Mouse (Mus musculus): ENCODE data around the gene Bax. TPM values are rescaled to one million over a fixed set of nuclear protein-coding genes. Genes with fewer than 3 reads are reported as not detected.
"Not testable (repeated sequence)": the region's sequence is repeated elsewhere in the genome, so short reads cannot be mapped to it uniquely, and the experiment has no call there.

Bax gene
- total RNA-seq, 2 experiments from 2014 or later: 73.2 to 77.6 TPM

DNA sequence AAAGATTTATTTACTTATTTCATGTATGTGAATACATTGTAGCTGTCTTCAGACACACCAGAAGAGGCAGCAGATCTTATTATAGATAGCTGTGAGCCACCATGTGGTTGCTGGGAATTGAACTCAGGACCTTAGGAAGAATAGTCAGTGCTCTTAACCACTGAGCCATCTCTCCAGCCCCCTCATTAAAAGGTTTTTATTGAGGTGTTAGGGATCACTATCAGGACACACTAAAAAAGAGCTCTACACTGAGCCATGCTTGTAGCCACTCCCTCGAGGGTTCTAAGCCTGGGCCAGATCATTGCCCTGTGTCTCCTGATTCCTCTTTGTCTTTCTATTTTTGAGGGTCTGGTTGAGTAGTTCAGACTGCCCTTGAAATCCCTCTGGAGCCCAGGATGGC is 9.8 kb upstream of the Bax start:
- DNase-seq (ENCODE audit: low spot score in 2 of 2): no peak
- H3K27ac ChIP-seq: no peak overlapping the region
- no peak overlapping the region for H3K4me3 ChIP-seq
- no peak for TF ChIP-seq CTCF (conservative IDR thresholded peaks at IDR 0.05)

GRCm38 (mm10) chr7:45475291-45475969 is 8.7 kb upstream of the Bax start:
- Histone ChIP-seq H3K27ac (peak overlapping the region; percentile 54), H3K4me3 (peak overlapping the region; percentile 53)
- peak in 1 of 2 experiments; percentile 57 for DNase-seq (ENCODE audit: low spot score in 2 of 2)
- TF ChIP-seq CTCF (conservative IDR thresholded peaks at IDR 0.05): no peak

- Histone ChIP-seq H3K27ac (no peak overlapping the region), H3K4me3 (no peak overlapping the region)
- peak; percentile 53 to 76 for DNase-seq (ENCODE audit: low spot score in 2 of 2)
- TF ChIP-seq CTCF (conservative IDR thresholded peaks at IDR 0.05): peak; percentile 98
These were observed 4.2 kb upstream of the Bax start for GRCm38 (mm10) chr7:45470869-45471268.

GRCm38 (mm10) chr7:45467090-45467670 is 482 bp upstream of the Bax start:
- peak overlapping the region; percentile 96 for H3K27ac ChIP-seq
- peak overlapping the region; percentile 75 for H3K4me3 ChIP-seq
- no peak for DNase-seq (ENCODE audit: low spot score in 2 of 2)
- no peak for TF ChIP-seq CTCF (conservative IDR thresholded peaks at IDR 0.05)

GRCm38 (mm10) chr7:45465549-45465948 is 1.1 kb downstream of the Bax start:
- no peak for DNase-seq (ENCODE audit: low spot score in 2 of 2)
- H3K27ac ChIP-seq: peak overlapping the region; percentile 96

GRCm38 (mm10) chr7:45465112-45465511 is 1.6 kb downstream of the Bax start:
- DNase-seq (ENCODE audit: low spot score in 2 of 2): no peak
- TF ChIP-seq CTCF (conservative IDR thresholded peaks at IDR 0.05): no peak
- peak overlapping the region; percentile 96; the same call in 1 of the 2 replicates for H3K27ac ChIP-seq
- peak overlapping the region; percentile 75; the same call in 1 of the 2 replicates for H3K4me3 ChIP-seq

More at GRCm38 (mm10) chr7:45465549-45465948, 1.1 kb downstream of the Bax start:
- peak; percentile 48 for TF ChIP-seq CTCF (conservative IDR thresholded peaks at IDR 0.05)
- peak overlapping the region; percentile 75 for H3K4me3 ChIP-seq

- no peak for DNase-seq (ENCODE audit: low spot score in 2 of 2)
- no peak overlapping the region for H3K4me3 ChIP-seq
- no peak for TF ChIP-seq CTCF (conservative IDR thresholded peaks at IDR 0.05)
- no peak overlapping the region for H3K27ac ChIP-seq
These were observed 2.5 kb downstream of the Bax start for GRCm38 (mm10) chr7:45463987-45464778.

DNA sequence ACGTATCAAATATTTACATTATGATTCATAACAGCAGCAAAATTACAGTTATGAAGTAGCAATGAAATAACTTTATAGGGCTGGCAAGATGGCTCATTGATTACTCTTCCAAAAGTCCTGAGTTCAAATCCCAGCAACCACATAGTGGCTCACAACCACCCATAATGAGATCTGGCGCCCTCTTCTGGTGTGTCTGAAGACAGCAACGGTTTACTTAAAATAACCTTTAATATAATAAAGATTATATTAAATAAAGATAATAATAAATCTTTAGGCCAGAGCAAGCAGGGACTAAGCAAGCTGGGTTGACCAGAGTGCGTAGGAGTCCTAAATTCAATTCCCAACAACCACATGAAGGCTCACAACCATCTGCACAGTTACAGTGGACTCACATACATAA is 3.8 kb downstream of the Bax start:
- DNase-seq (ENCODE audit: low spot score in 2 of 2); H3K27ac ChIP-seq; H3K4me3 ChIP-seq: not testable (repeated sequence)
- peak; percentile 72 for TF ChIP-seq CTCF (conservative IDR thresholded peaks at IDR 0.05)

DNA sequence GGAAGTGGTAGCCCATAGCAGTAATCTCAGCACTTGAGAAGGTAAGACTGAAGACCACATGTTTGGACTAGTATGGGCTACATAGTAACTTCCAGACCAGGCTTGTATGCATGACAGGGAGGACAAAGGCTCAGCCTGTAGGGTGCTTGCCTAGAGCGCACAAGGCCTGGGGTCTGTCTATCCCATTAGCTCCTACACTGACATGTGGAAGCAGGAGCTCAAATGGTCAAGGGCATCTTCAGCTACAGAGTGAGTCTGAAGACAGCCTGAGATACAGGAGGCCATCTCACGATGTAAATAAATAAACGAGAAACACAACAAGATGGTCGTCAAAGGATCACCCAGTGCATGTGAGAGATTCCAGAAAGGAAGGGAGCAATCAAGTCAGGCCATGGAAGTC is 4.4 kb downstream of the Bax start:
- Histone ChIP-seq H3K27ac (no peak overlapping the region), H3K4me3 (no peak overlapping the region)
- TF ChIP-seq CTCF (conservative IDR thresholded peaks at IDR 0.05): no peak
- DNase-seq (ENCODE audit: low spot score in 2 of 2): no peak

DNA sequence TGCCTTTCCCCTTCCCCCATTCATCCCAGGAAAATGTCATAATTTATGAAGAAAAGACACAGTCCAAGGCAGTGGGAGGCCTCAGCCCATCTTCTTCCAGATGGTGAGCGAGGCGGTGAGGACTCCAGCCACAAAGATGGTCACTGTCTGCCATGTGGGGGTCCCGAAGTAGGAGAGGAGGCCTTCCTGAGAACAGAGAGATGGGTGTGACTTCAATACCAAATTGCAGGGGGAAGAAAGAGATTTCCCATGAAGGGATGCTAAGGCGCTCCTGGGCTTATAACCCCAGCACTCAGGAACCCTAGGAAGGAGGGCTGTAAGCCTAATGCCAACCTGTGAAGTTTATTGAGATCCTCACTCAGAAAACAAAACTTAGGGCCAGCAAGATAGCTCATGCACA is 4.9 kb downstream of the Bax start:
- Histone ChIP-seq H3K27ac (no peak overlapping the region), H3K4me3 (no peak overlapping the region)
- no peak for DNase-seq (ENCODE audit: low spot score in 2 of 2)
- no peak for TF ChIP-seq CTCF (conservative IDR thresholded peaks at IDR 0.05)

GRCm38 (mm10) chr7:45461326-45461725 is 5.4 kb downstream of the Bax start:
- no peak overlapping the region for H3K4me3 ChIP-seq
- peak overlapping the region; percentile 94 for H3K27ac ChIP-seq
- DNase-seq (ENCODE audit: low spot score in 2 of 2): no peak
- TF ChIP-seq CTCF (conservative IDR thresholded peaks at IDR 0.05): no peak

GRCm38 (mm10) chr7:45460860-45461314 is 5.8 kb downstream of the Bax start:
- no peak for DNase-seq (ENCODE audit: low spot score in 2 of 2)

DNA sequence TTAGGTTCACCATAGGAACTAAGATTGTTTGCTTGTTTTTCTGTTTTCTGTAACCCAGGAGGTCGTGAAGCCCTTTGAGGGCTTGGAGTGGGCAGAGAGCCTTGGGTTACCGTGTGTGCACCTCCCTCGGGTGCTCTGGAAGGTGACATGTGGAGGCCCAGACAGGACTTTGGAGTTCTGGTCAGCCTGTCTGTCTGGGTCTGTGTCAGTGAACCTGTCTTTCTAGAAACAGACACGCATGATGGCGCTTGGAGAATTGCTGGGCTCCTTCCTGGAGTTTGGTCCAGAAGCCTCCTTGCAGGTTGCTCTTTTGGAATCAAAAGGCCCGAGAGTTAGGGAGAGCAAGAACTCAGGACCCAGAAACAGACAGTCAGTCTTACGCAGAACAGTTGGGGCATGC is 6.3 kb downstream of the Bax start:
- DNase-seq (ENCODE audit: low spot score in 2 of 2): no peak
- H3K4me3 ChIP-seq: peak overlapping the region; percentile 96
- TF ChIP-seq CTCF (conservative IDR thresholded peaks at IDR 0.05): no peak
- H3K27ac ChIP-seq: peak overlapping the region; percentile 94

More at GRCm38 (mm10) chr7:45460860-45461314, 5.8 kb downstream of the Bax start:
- no peak for TF ChIP-seq CTCF (conservative IDR thresholded peaks at IDR 0.05)
- no peak overlapping the region for H3K4me3 ChIP-seq
- H3K27ac ChIP-seq: peak overlapping the region; percentile 94

DNA sequence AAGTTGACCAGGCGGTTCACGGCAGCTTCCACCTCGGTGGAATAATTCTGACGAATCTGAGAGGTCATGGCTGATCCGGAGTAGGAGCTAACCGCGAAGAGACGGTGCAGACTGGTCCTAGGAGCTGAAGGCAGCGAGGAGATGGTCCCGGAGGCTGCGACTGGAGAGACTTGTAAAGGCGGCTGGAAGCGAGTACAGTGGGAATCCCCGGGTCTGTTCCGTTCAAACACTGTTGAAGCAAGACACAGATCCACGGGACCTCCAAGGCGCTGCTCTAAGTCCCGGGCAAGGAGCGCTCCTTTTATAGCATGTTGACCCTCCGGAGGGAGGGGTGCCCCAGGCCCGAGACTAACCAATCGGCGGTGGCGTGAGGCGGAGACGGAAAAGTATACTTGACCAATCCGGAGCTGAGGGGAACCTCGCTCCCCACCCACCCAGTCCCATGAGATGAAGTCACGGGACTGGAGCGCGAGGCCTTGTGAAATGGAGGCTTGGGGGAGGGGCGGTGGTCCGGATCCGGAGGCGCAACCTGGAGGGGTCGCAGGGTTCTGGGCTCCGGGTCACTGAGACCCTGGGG is 7.0 kb downstream of the Bax start, which contains the start of gene Ftl1:
Ftl1 (minus strand) TSS at position 321 of the 577 bp plus-strand sequence.
- Histone ChIP-seq H3K27ac (peak within 1 kb of the TSS; percentile 94), H3K4me3 (peak within 1 kb of the TSS; percentile 96)
- peak; percentile 95 to 98 for DNase-seq (ENCODE audit: low spot score in 2 of 2)
